Mouse (Mus musculus): ENCODE data around the gene Adcy9. TPM values are rescaled to one million over a fixed set of nuclear protein-coding genes. Genes with fewer than 3 reads are reported as not detected.

The Adcy9 gene
- 18.3 and 21.6 TPM in 2 replicates for polyA plus RNA-seq (2012; rRNA removed)

GRCm38 (mm10) chr16:4420298-4421054 is at the start of gene Adcy9:
Gene Adcy9, minus strand, starts transcription at chr16:4420498.
- DNase-seq (ENCODE audit: extremely low spot score in 1 of 2, low spot score in 1 of 2) = peak; percentile 56 to 91

DNA sequence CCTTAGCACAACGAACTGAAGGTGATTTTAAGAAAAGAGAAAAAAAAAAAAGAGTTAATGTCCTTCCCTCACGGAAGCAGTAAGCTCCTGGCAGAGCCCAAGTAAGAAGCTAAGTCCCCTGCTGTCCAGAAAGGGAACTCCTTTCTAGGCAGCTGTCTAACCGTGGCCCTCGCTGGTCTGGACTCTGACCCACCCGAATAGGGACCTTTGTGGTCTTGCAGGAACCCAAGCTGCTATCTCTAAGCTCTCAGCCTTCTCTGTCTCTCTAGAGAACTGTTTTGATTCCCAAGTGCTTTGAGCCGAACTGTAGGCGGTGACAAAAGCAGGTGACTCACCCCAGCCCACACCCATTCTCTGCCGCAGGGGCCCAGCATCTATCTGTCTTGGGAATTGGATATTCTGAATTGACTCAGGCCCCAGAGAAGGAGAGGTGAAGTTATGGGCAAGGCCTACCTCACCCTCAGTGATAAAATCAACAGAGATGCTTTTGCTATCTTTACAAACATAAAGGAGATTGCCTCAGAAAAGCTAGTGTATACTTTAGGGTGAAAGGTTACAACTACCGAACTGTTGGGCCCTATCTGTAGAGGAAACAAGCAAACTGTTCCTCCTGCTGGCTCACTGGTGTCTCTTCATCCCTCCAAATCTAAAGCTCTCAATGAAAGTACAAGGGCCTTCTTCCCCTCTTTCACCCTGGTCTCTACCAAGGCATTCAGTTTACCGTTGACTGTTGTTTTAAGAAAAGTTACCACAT is 49.5 kb upstream of the Adcy9 start:
- peak in 1 of 2 experiments; percentile 72 for DNase-seq (ENCODE audit: extremely low spot score in 1 of 2, low spot score in 1 of 2)

DNA sequence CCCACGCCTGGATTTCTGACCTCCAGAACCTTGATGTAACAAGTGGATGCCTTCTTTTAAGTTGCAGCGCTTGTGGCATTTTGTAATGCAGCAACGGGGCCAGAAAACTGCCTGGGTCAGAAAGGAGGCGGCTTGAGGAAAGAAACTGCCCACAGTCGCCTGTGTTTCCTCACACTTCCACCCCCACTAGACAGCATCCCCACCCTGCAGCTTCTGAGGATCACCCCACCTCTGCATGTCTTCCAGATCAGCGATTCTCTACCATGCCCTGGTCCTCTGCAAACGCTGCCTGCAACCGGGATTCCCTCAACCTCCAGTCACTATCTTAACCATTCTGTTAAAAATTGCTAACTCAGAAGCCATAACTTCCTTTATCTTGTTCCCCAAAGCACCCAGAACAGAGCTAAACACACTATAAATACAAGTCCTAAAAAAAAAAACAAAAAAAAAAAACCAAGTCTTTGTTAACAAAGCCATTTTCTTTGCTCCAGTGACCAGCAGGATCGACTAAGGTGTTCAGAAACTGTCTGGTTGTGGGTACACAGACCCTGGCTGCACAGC is 44.3 kb upstream of the Adcy9 start:
- DNase-seq (ENCODE audit: extremely low spot score in 1 of 2, low spot score in 1 of 2) = no peak

GRCm38 (mm10) chr16:4457927-4458326 is 37.6 kb upstream of the Adcy9 start:
- DNase-seq (ENCODE audit: extremely low spot score in 1 of 2, low spot score in 1 of 2) = no peak

GRCm38 (mm10) chr16:4456391-4456790 is 36.1 kb upstream of the Adcy9 start:
- DNase-seq (ENCODE audit: extremely low spot score in 1 of 2, low spot score in 1 of 2) = peak; percentile 59 to 81

DNA sequence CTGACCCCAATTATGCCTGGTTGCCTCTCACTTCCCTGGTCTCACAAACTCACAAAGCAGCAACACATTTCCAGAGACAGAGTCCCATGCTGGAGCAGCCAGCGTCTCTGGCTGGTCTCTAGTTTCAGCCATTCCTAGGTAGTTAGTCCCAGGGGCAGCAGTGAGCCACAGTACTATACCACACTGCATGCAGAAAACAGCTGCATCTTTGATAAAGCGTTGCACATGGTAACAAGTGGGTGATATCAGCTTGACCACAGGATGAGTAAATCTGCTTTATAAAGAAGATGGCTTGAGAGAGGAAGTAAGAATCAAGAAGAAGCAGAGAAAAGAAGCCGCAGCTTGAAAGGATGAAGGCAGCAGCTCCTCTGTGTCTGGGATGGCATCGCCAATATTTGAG is 35.4 kb upstream of the Adcy9 start:
- DNase-seq (ENCODE audit: extremely low spot score in 1 of 2, low spot score in 1 of 2) = no peak

- DNase-seq (ENCODE audit: extremely low spot score in 1 of 2, low spot score in 1 of 2) = peak; percentile 60 to 71
Observed at GRCm38 (mm10) chr16:4454563-4454962, 34.3 kb upstream of the Adcy9 start.

DNA sequence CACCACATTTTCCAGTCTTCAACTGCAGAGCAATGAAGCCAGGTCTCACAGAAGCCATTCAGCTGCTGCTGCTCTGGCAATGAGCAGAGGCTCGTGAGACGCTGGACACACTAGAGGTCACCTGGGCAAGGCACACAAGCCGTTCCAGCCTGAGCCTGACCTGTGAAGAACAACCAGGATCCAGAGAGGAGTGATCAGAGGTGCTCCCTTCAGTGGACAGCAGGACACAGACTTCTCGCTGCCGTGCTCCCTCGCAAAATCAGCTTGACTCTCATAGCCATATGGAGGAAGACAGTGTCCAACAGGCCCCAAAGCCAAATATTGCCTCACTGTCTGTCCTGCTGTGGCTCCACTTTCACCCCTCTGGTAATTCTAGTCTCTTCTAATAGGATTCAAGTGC is 29.1 kb upstream of the Adcy9 start:
- no peak for DNase-seq (ENCODE audit: extremely low spot score in 1 of 2, low spot score in 1 of 2)

DNA sequence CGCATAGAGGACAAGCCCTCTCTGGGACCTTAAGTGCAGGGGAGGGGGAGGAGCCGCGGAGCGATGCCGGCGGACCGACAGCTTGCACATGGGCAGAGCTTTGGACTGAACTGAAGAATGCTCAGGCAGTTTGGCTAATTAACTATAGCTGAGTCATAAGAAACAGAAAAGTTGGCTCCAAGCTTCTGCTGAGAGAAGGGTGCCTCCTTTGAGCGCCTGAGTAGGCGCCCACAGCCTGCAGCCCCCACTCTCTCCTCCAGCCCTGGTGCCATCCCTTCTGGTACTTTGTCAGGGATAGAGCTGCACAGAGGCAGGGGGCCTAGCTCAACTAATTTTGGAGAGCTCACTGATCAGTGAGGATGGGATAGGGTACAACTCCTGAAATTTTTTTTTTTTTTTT is 27.9 kb upstream of the Adcy9 start:
- DNase-seq (ENCODE audit: extremely low spot score in 1 of 2, low spot score in 1 of 2) = peak; percentile 59 to 80

GRCm38 (mm10) chr16:4446395-4446794 is 26.1 kb upstream of the Adcy9 start:
- DNase-seq (ENCODE audit: extremely low spot score in 1 of 2, low spot score in 1 of 2) = no peak

- no peak for DNase-seq (ENCODE audit: extremely low spot score in 1 of 2, low spot score in 1 of 2)
Observed at GRCm38 (mm10) chr16:4444378-4444777, 24.1 kb upstream of the Adcy9 start.

- no peak for DNase-seq (ENCODE audit: extremely low spot score in 1 of 2, low spot score in 1 of 2)
Observed at GRCm38 (mm10) chr16:4439302-4440066, 19.2 kb upstream of the Adcy9 start.

DNA sequence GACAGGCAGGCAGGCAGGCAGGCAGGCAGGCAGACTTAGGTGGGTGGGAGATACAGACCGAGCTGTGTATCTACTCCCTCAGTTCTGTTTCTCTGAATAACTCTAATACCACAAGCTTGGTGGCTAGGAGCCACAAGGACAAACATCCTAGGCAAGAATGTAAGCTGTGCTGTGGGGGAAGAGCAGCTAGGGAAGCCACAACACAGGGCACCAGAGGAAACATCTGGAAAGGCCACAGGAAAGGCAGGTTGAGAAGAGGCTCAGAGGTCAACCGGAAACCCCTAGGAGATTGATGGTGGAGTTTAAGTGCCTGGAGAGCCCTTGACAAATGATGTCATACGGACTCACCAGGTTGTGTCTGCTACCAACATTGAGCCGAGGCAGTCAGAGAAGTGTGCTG is 16.4 kb upstream of the Adcy9 start:
- DNase-seq (ENCODE audit: extremely low spot score in 1 of 2, low spot score in 1 of 2) = no peak

- DNase-seq (ENCODE audit: extremely low spot score in 1 of 2, low spot score in 1 of 2) = no peak
Observed at GRCm38 (mm10) chr16:4435371-4435770, 15.1 kb upstream of the Adcy9 start.

- no peak for DNase-seq (ENCODE audit: extremely low spot score in 1 of 2, low spot score in 1 of 2)
Observed at GRCm38 (mm10) chr16:4431841-4432240, 11.5 kb upstream of the Adcy9 start.

- DNase-seq (ENCODE audit: extremely low spot score in 1 of 2, low spot score in 1 of 2) = no peak
Observed at GRCm38 (mm10) chr16:4431013-4431412, 10.7 kb upstream of the Adcy9 start.

DNA sequence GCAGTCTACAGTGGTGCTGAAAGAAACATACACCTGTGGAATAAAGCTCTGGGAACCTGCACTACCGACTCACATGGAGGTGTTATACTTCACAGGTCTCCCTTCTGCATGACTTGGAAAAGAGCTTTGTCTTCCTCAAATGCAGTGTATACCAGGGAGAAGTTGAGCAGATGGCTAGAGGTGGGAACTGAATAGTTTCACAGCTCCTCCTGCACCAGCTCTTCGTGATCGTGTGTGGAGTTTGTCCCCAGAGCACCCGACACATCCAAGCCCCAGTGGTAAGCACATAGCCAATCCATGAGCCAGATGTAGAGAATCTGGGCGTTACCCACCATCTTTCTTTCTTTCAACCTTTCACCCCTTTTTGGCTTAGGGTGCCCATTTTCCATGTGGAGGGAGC is 9.9 kb upstream of the Adcy9 start:
- peak; percentile 60 to 73 for DNase-seq (ENCODE audit: extremely low spot score in 1 of 2, low spot score in 1 of 2)

GRCm38 (mm10) chr16:4425658-4426234 is 5.4 kb upstream of the Adcy9 start:
- DNase-seq (ENCODE audit: extremely low spot score in 1 of 2, low spot score in 1 of 2) = no peak

DNA sequence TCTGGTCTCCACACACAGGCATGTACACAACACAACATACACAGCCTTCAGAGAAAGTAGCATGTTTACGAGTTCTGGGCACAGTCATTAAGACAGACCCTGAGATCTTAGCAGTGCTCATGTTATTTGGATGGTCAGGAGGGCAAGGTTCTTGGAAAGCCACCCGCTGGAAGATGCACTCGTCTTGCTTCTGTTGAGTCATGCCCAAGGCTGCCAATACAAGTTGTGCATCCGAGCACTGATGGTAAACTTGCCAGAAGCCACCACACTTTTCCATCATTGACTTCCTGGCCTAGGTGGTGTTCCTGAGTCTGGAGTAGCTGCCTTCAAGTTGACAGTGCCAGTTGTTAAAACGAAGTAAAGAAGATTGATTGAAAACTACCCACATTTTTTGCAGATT is 3.3 kb upstream of the Adcy9 start:
- DNase-seq (ENCODE audit: extremely low spot score in 1 of 2, low spot score in 1 of 2) = no peak

GRCm38 (mm10) chr16:4422991-4423390 is 2.7 kb upstream of the Adcy9 start:
- no peak for DNase-seq (ENCODE audit: extremely low spot score in 1 of 2, low spot score in 1 of 2)
